Mouse (Mus musculus) CH12.LX (cell line): ENCODE results near the gene Tnnt2. TPM values are rescaled to one million over a fixed set of nuclear protein-coding genes. Genes with fewer than 3 reads are reported as not detected.

Experiments used
- DNase-seq: peaks from one replicate; pipeline ENCODE4 v3.0.0-alpha.2; 2013; ENCODE audit errors: extremely low read depth
- H3K27ac ChIP-seq: 2 replicates; pipeline ENCODE4 v1.5.1; 2012; ENCODE audit warnings: low read depth, mild to moderate bottlenecking, control low read depth, moderate library complexity; ENCODE audit not compliant: insufficient read depth
- H3K27me3 ChIP-seq: replicated peaks from 2 replicates; pipeline ENCODE3; 2012; ENCODE audit warnings: inconsistent platforms
- H3K36me3 ChIP-seq, 2 experiments: replicated peaks in 1 of 2; 2 replicates each; pipeline versions ENCODE3 to v1.6.1; 2012; ENCODE audit warnings: inconsistent platforms in 1 of 2, low read length in 1 of 2, mild to moderate bottlenecking in 1 of 2, mixed read lengths in 1 of 2, moderate library complexity in 1 of 2; ENCODE audit not compliant: control insufficient read depth in 1 of 2, insufficient read depth in 1 of 2
- H3K4me1 ChIP-seq, 2 experiments: 2 replicates each; pipeline ENCODE4 v1.6.1; 2012; ENCODE audit warnings: inconsistent platforms in 1 of 2, moderate library complexity in 1 of 2; ENCODE audit not compliant: insufficient read depth in 2 of 2, control insufficient read depth in 1 of 2
- H3K4me2 ChIP-seq: 2 replicates; pipeline ENCODE4 v1.6.1; 2012; ENCODE audit warnings: low read depth, mild to moderate bottlenecking, control low read depth; ENCODE audit not compliant: poor library complexity, insufficient read depth, severe bottlenecking
- H3K4me3 ChIP-seq, 3 experiments: fragments of 150-350 bp in 1 of 3; sonication (generic) in 1 of 3; replicated peaks in 1 of 3; 2 replicates each; pipeline versions ENCODE3 to v1.5.1; 2011 to 2012; ENCODE audit warnings: low read depth in 2 of 3, low read length in 2 of 3, mild to moderate bottlenecking in 2 of 3, moderate library complexity in 2 of 3, control low read depth in 1 of 3, improper control_type of control experiment in 1 of 3, inconsistent platforms in 1 of 3, mixed read lengths in 1 of 3; ENCODE audit not compliant: poor library complexity in 1 of 3
- H3K79me2 ChIP-seq: replicated peaks from 2 replicates; pipeline ENCODE4 v1.6.1; 2012; ENCODE audit warnings: mild to moderate bottlenecking, moderate library complexity; ENCODE audit not compliant: control insufficient read depth, poor library complexity, insufficient read depth, severe bottlenecking; ENCODE audit errors: extremely low read depth
- H3K9ac ChIP-seq: 2 replicates; pipeline ENCODE4 v1.6.1; 2012; ENCODE audit warnings: low read depth, mild to moderate bottlenecking, control low read depth, moderate library complexity; ENCODE audit not compliant: insufficient read depth
- H3K9me3 ChIP-seq: replicated peaks from 2 replicates; pipeline ENCODE3; 2012; ENCODE audit warnings: low read length, inconsistent platforms, mixed read lengths
- CHD1 ChIP-seq: IDR thresholded peaks from 2 replicates; pipeline ENCODE4 v1.6.1; 2012; ENCODE audit warnings: low read depth, low read length, improper control_type of control experiment, inconsistent platforms
- CHD2 ChIP-seq: IDR thresholded peaks from 2 replicates; pipeline ENCODE4 v1.6.1; 2011; ENCODE audit warnings: low read length, improper control_type of control experiment
- E2F4 ChIP-seq: IDR thresholded peaks from 2 replicates; pipeline ENCODE4 v1.6.1; 2011; ENCODE audit warnings: low read depth, low read length, improper control_type of control experiment; ENCODE audit not compliant: insufficient replicate concordance
- ELF1 ChIP-seq: IDR thresholded peaks from 2 replicates; pipeline ENCODE4 v1.6.1; 2014; ENCODE audit warnings: low read depth, mild to moderate bottlenecking, inconsistent platforms, low read length, improper control_type of control experiment
- ETS1 ChIP-seq: conservative IDR thresholded peaks from 2 replicates; pipeline ENCODE4 v1.6.1; 2012; ENCODE audit warnings: low read depth, mild to moderate bottlenecking, inconsistent platforms, low read length, improper control_type of control experiment, moderate library complexity
- HCFC1 ChIP-seq: IDR thresholded peaks from 2 replicates; pipeline ENCODE4 v1.6.1; 2012; ENCODE audit warnings: low read depth, mild to moderate bottlenecking, inconsistent platforms, low read length, improper control_type of control experiment
- JUND ChIP-seq: conservative IDR thresholded peaks from 2 replicates; pipeline ENCODE4 v1.6.1; 2011; ENCODE audit warnings: low read depth, low read length, improper control_type of control experiment
- KAT2A ChIP-seq: IDR thresholded peaks from 2 replicates; pipeline ENCODE4 v1.6.1; 2012; ENCODE audit warnings: low read length, improper control_type of control experiment, inconsistent platforms; ENCODE audit not compliant: insufficient replicate concordance
- MAFK ChIP-seq: IDR thresholded peaks from 2 replicates; pipeline ENCODE4 v1.6.1; 2011; ENCODE audit warnings: low read length, improper control_type of control experiment; ENCODE audit not compliant: insufficient replicate concordance
- MAX ChIP-seq: IDR thresholded peaks from 2 replicates; pipeline ENCODE4 v1.6.1; 2011; ENCODE audit warnings: low read length, improper control_type of control experiment
- MAZ ChIP-seq: IDR thresholded peaks from 2 replicates; pipeline ENCODE4 v1.6.1; 2012; ENCODE audit warnings: low read depth, mild to moderate bottlenecking, inconsistent platforms, low read length, improper control_type of control experiment, moderate library complexity
- MEF2A ChIP-seq: IDR thresholded peaks from 2 replicates; pipeline ENCODE4 v1.6.1; 2014; ENCODE audit warnings: low read depth, mild to moderate bottlenecking, inconsistent platforms, low read length, improper control_type of control experiment, borderline replicate concordance
- MXI1 ChIP-seq: IDR thresholded peaks from 2 replicates; pipeline ENCODE4 v1.6.1; 2011; ENCODE audit warnings: mild to moderate bottlenecking, low read depth, low read length, improper control_type of control experiment
- NELFE ChIP-seq: IDR thresholded peaks from 2 replicates; pipeline ENCODE4 v1.6.1; 2011; ENCODE audit warnings: low read depth, low read length, improper control_type of control experiment
- POLR2A ChIP-seq: IDR thresholded peaks from 2 replicates; pipeline ENCODE4 v1.6.1; 2011; ENCODE audit warnings: low read depth, mild to moderate bottlenecking, improper control_type of control experiment, low read length
- RAD21 ChIP-seq: IDR thresholded peaks from 2 replicates; pipeline ENCODE4 v1.6.1; 2011; ENCODE audit warnings: low read depth, mild to moderate bottlenecking, low read length, improper control_type of control experiment, moderate library complexity
- RCOR1 ChIP-seq: conservative IDR thresholded peaks from 2 replicates; pipeline ENCODE4 v1.6.1; 2012; ENCODE audit warnings: low read depth, mild to moderate bottlenecking, inconsistent platforms, low read length, improper control_type of control experiment
- SIN3A ChIP-seq: IDR thresholded peaks from 2 replicates; pipeline ENCODE4 v1.6.1; 2012; ENCODE audit warnings: low read length, improper control_type of control experiment, inconsistent platforms
- SMC3 ChIP-seq: IDR thresholded peaks from 2 replicates; pipeline ENCODE4 v1.6.1; 2011; ENCODE audit warnings: low read depth, low read length, improper control_type of control experiment
- USF1 ChIP-seq: IDR thresholded peaks from 2 replicates; pipeline ENCODE4 v1.6.1; 2014; ENCODE audit warnings: low read depth, mild to moderate bottlenecking, inconsistent platforms, low read length, improper control_type of control experiment
- USF2 ChIP-seq: conservative IDR thresholded peaks from 2 replicates; pipeline ENCODE4 v1.6.1; 2011; ENCODE audit warnings: low read depth, low read length, improper control_type of control experiment
- ZKSCAN1 ChIP-seq: IDR thresholded peaks from 2 replicates; pipeline ENCODE4 v1.6.1; 2012; ENCODE audit warnings: low read depth, inconsistent platforms, low read length, improper control_type of control experiment, borderline replicate concordance
- ZMIZ1 ChIP-seq: IDR thresholded peaks from 2 replicates; pipeline ENCODE4 v1.6.1; 2012; ENCODE audit warnings: low read depth, mild to moderate bottlenecking, inconsistent platforms, low read length, improper control_type of control experiment
- dilution Hi-C: fragments of 300-500 bp; cut with MboI; formaldehyde crosslinking; loops from 2 replicates; pipeline ENCODE4 v1.14.3; 2020; ENCODE audit warnings: low sequenced_read_pairs; ENCODE audit not compliant: extremely low pct_unique_long_range_greater_than_20kb, extremely low pct_ligation_motif_present
- in situ Hi-C: fragments of 300-500 bp; cut with MboI; formaldehyde crosslinking; loops from 3 replicates; pipeline ENCODE4 v1.14.3; 2019; ENCODE audit warnings: low sequenced_read_pairs, low pct_ligation_motif_present, low pct_unique_long_range_greater_than_20kb, mixed read lengths
- polyA plus RNA-seq: library from polyadenylated mRNA; unstranded; fragments of >175 nt; gene quantifications from 2 replicates; pipeline ENCODE4 v1.2.1, GENCODE M21; 2012; ENCODE audit warnings: low read depth; ENCODE audit not compliant: insufficient read length
- total RNA-seq, 2 experiments: library from RNA; depleted of rRNA; stranded (reverse); fragments of 300-350 nt in 1 of 2; fragments of >200 nt in 1 of 2; gene quantifications; 2 replicates each; pipeline ENCODE4 v1.2.3; 2012 to 2014

Gene Tnnt2
- total and polyA plus RNA-seq, 3 experiments, result 3.6 to 31.1 (median 8.6) TPM

- H3K4me3 ChIP-seq, result no peak overlapping the region
- no peak overlapping the region for H3K4me2 ChIP-seq
- peaks cover 0 to 4% of the 10 kb centered on the region in 2 experiments; a peak in 2 of 4 replicates for H3K4me1 ChIP-seq
- no peak for DNase-seq
- peaks cover 13% of the 10 kb centered on the region for H3K27me3 ChIP-seq
- H3K9me3 ChIP-seq, result no peaks in the 10 kb centered on the region
- H3K79me2 ChIP-seq, result no peaks in the 10 kb centered on the region
- no peak overlapping the region for H3K9ac ChIP-seq
- H3K36me3 ChIP-seq, result peaks cover 0 to 33% of the 10 kb centered on the region in 2 experiments
- no peak overlapping the region for H3K27ac ChIP-seq
- TF ChIP-seq CHD2 (no peak), NELFE (no peak), RCOR1 (no peak), RAD21 (no peak), JUND (no peak), SIN3A (no peak), USF2 (no peak), E2F4 (no peak), KAT2A (no peak), MAX (no peak), SMC3 (no peak), POLR2A (no peak), MAFK (no peak)
- dilution Hi-C loops, result no loop called here
- in situ Hi-C loops, result no loop called here
These were observed 16.0 kb downstream of the Tnnt2 start for GRCm38 (mm10) chr1:135852044-135852756.

GRCm38 (mm10) chr1:135853200-135853599, 17.0 kb downstream of the Tnnt2 start:
- Histone ChIP-seq H3K27ac (no peak overlapping the region), H3K4me1 (no peaks in the 10 kb centered on the region; a peak in 1 of 4 replicates), H3K79me2 (no peaks in the 10 kb centered on the region), H3K4me3 (no peak overlapping the region), H3K9me3 (no peaks in the 10 kb centered on the region), H3K4me2 (no peak overlapping the region), H3K36me3 (peaks cover 0 to 28% of the 10 kb centered on the region in 2 experiments), H3K9ac (no peak overlapping the region), H3K27me3 (peaks cover 17% of the 10 kb centered on the region)
- dilution Hi-C loops (no loop called here), in situ Hi-C loops (no loop called here)
- TF ChIP-seq ZKSCAN1 (no peak), USF1 (no peak), ELF1 (no peak), MAZ (no peak), ZMIZ1 (no peak), SMC3 (no peak), MEF2A (no peak), MAX (no peak), E2F4 (no peak), NELFE (no peak), MXI1 (no peak), CHD1 (no peak), ETS1 (no peak), HCFC1 (no peak), CHD2 (no peak)
- DNase-seq, result no peak
